Mouse (Mus musculus): Measurements from ENCODE around the gene Bad.

- TF ChIP-seq POLR2A (IDR thresholded peaks at IDR 0.05; ENCODE audit: borderline replicate concordance, extremely low read depth, low read depth, low read length) (no peak), CTCF (IDR thresholded peaks at IDR 0.05; ENCODE audit: insufficient read depth, low read length) (no peak)
Measured at GRCm38 (mm10) chr19:6995255-6995991, 53.8 kb downstream of the Bad start.
